Mouse (Mus musculus) cerebellum, adult 9-10 months (tissue): ENCODE data around the gene Gnb3.

ENCODE experiments used
- DNase-seq: peaks from one replicate; pipeline ENCODE4 v3.0.0; 2022

The Gnb3 gene

DNA sequence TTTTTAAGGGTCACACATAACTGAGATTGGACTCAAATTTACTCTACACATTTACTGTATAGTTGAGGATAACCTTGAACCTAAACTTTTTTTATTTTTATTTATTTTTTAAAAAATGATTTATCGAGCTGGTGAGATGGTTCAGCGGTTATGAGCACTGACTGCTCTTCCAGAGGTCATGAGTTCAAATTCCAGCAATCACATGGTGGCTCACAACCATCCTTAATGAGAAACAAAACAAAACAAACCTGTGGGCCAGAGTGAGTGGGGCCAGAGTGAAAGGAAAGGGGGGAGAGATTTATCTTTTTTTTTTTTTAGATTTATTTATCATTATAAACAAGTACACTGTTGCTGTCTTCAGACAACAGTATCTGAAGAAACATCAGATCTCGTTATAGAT, 48.2 kb downstream of the Gnb3 start:
- no peak for DNase-seq

DNA sequence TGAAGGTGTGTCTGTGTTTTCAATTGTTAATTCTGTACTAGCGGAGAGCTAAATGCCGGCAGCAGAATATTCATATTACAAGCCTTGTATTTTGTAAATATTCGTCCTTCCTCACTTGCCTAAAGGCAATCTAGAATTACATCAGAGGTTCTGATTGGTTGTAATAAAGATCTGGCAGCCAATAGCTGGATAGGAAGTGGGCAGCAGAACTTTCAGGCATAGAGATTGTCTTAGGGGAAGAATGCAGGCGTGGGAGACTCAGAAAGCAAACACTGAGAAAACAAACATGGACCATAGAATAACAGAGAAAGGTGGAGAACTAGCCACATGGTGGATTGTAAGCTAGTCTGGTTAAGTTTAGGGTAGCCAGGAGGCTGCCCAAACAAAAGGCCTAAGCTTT, 50.0 kb downstream of the Gnb3 start:
- no peak for DNase-seq

DNA sequence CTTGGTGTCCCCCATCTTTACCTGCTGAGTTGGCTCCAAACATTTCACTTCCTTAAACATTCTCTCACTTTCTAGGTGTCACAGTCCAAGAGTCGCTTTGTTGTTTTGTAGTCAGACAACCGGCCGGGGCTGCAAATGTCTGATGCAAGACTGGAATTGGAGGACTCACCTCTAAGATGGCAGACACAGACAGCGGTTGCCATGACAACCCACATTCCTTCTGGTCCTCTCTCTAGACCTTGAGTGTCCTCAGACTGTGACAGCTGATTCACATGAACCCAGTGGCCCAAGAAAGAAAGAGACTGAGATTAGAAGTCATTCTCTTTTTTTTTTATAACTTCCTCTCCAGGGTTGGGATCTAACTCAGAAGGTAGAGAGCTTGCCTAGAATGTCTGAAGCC, 50.6 kb downstream of the Gnb3 start:
- no peak for DNase-seq

DNA sequence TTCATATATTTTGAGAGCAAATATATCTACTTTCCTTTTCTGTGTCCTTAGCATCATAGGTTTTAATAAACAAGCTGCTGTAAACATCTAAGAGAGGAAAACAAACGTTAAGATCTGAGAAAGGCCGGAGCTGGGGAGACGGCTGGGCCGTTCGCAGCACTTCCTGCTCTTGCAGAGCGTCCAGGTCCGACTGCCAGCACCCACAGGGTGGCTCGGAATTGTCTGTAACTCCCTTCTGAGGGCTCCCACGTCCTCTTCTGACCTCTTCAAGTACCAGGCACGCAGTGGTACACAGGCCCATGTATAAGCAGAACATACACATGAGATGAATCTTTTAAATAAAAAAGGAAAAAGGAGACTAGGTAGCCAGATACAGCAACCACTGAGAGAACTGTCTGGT, 52.4 kb downstream of the Gnb3 start:
- no peak for DNase-seq

DNA sequence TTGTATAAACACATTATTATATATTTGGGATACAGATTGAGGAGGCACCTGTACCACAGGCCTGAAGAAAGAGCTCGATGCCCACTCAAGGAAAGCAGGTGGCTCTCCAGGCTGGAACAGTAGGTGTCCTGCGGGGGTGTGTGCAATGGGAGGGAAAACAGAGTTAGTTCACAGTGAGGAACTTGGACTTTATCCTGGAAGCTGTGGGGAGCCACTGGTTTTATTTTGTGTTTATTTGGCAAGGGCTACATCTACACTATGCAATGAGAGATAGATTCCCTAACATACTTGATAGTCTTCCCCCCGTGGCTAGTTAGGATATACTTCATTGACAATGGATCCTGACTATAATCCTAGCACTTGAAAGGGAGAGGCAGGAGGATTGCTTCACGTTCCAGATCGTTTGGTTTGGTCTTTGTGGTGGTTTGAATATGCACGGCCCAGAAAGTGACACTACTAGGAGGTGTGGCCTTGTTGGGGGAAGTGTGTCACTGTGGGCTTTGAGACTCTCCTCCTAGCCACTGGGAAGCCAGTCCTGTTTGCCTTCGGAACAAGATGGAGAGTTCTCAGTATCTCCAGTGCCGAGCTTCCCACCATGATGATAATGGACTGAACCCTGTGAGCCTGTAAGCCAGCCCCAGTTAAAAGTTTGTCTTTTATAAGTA, 53.2 kb downstream of the Gnb3 start:
- peak; percentile 95 for DNase-seq
